Mouse (Mus musculus) kidney, adult 2 months (tissue): ENCODE measurements around the gene Rbfox1. TPM values are rescaled to one million over a fixed set of nuclear protein-coding genes. Genes with fewer than 3 reads are reported as not detected.

ENCODE experiments used
- DNase-seq: peaks from one replicate; pipeline ENCODE4 v3.0.0; 2021
- H3K27ac ChIP-seq: fragments of 200-500 bp; 2 replicates; pipeline ENCODE4 v1.5.1; 2012; ENCODE audit warnings: low read depth, low read length, control low read depth, inconsistent platforms; ENCODE audit not compliant: insufficient read depth
- H3K27me3 ChIP-seq: fragments of 200-500 bp; replicated peaks from 2 replicates; pipeline ENCODE4 v1.6.1; 2012; ENCODE audit warnings: mild to moderate bottlenecking, moderate library complexity, low read length, inconsistent platforms; ENCODE audit not compliant: control insufficient read depth, insufficient read depth
- H3K36me3 ChIP-seq: fragments of 200-500 bp; 2 replicates; pipeline ENCODE4 v1.6.1; 2012; ENCODE audit warnings: mild to moderate bottlenecking, moderate library complexity, low read length, inconsistent platforms; ENCODE audit not compliant: control insufficient read depth, insufficient read depth
- H3K4me1 ChIP-seq: fragments of 200-500 bp; 2 replicates; pipeline ENCODE4 v1.6.1; 2011; ENCODE audit warnings: low read length; ENCODE audit not compliant: control insufficient read depth, insufficient read depth
- H3K4me3 ChIP-seq: fragments of 200-500 bp; 2 replicates; pipeline ENCODE4 v1.5.1; 2011; ENCODE audit warnings: mild to moderate bottlenecking, low read depth, low read length, control low read depth; ENCODE audit not compliant: insufficient read depth
- CTCF ChIP-seq: fragments of 200-500 bp; conservative IDR thresholded peaks from 2 replicates; pipeline ENCODE4 v1.5.1; 2011; ENCODE audit warnings: low read depth, mild to moderate bottlenecking, control low read depth, low read length, moderate library complexity, mixed read lengths; ENCODE audit not compliant: insufficient read depth, insufficient read length
- POLR2A ChIP-seq: fragments of 200-500 bp; IDR thresholded peaks from one replicate; pipeline ENCODE4 v1.6.1; 2011; ENCODE audit warnings: low read depth, low read length, control low read depth
- WGBS: fragments of 180-500 bp; shearing (Covaris S2); methylation state at CpG from one replicate; pipeline ENCODE4 v1.1.7; 2018; 5-methylcytosine and 5-hydroxymethylcytosine counted together
- polyA plus RNA-seq: library from polyadenylated mRNA; depleted of rRNA; stranded (reverse); fragments of >200 nt; gene quantifications from 2 replicates; pipeline ENCODE4 v1.2.3, GENCODE M21; 2012

Gene Rbfox1
- polyA plus RNA-seq, 1 experiment, result 4.2 TPM

DNA sequence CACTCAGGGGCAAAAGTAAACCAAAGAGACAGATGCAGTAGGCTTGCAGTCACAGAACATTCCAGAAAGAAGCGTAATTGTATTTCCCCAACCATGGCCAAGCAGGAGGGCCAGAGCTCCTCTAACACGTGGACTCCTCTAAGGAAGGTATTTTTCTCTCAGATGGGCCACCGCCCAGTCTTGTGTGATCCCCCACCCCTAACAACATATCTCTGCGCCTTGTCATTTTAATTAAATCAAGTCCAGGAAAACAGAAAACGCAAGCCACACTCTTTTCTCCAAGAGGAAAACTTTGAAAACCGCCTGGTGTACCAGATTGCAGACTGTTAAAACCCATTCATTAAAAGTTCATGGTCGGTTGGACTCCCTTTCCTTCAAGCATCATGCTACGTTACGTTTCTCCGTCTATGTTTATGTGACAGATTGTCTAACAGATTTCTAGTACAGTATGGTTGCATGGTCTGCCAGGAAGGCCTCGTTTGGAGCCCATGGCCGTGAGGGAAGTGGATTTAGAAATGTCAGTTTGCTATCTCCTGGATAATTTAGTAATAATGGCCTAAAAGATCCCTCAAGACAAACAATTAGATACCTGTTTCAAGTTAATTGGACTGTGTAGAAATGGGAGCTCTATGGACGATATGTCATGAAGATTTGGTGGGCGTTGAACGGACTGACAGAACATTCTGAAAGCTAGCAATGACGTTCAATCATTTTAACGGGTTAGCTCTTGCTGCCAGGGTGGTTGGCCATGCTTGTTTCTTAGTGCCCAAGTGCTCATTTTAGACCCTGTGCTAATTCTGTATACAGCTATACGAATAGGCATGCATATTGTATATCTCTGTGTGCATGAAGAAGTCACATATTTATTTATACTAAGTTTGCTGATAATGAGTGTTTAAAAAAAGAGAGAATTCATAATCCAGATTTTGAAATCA, 425.9 kb downstream of the Rbfox1 start:
- Histone ChIP-seq H3K27me3 (no peaks in the 10 kb centered on the region), H3K4me3 (no peak overlapping the region), H3K4me1 (no peaks in the 10 kb centered on the region), H3K36me3 (no peaks in the 10 kb centered on the region), H3K27ac (no peak overlapping the region)
- WGBS, result 69% methylated on average over 18 of the region's 18 CpGs
- DNase-seq, result no peak
- no peak for TF ChIP-seq POLR2A
- no peak for TF ChIP-seq CTCF

DNA sequence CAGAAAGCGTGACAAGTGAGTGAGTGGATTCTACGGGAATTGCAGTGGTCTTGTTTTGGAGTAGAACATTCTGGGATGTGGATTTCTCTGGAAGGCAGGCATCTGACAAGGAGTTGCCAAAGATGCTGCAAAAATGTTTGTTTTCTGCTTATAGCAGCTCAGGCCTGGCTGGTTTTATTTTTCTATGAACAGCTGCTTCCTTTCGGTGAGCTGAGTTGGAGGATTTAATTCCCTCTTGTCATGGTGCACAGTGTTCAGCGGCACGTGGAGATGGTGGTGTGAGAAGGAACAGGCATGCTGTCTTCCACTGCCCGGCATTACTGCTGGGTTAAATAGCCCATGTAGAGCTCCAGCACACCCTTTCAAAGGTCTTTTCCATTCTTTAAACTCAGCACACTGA, 428.5 kb downstream of the Rbfox1 start:
- TF ChIP-seq POLR2A (no peak), CTCF (no peak)
- DNase-seq, result no peak
- no peaks in the 10 kb centered on the region for H3K36me3 ChIP-seq
- H3K27me3 ChIP-seq, result no peaks in the 10 kb centered on the region
- H3K27ac ChIP-seq, result no peak overlapping the region
- no peak overlapping the region for H3K4me3 ChIP-seq
- WGBS, result 34% methylated on average over 6 of the region's 6 CpGs
- H3K4me1 ChIP-seq, result no peaks in the 10 kb centered on the region

DNA sequence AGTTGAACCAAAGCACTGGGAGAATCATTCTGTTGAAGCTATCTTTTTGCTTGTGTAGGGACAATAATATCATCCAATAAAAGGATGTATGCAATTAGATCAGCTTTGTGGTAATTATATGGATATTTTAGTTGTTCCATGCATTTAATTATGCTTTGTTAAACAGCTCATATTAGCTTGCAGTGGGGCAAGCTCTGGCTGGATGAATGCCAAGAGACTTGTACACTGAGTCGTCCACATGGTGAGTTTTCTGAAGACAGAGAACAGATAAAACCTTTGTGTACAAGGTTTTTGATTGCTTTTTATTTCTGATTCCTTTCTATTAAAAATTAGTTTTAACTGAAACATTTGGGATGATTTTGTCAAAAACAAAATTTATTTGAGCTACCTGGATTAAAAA, 439.7 kb downstream of the Rbfox1 start:
- TF ChIP-seq POLR2A (no peak), CTCF (no peak)
- Histone ChIP-seq H3K36me3 (no peaks in the 10 kb centered on the region), H3K27me3 (no peaks in the 10 kb centered on the region), H3K4me3 (no peak overlapping the region), H3K4me1 (no peaks in the 10 kb centered on the region), H3K27ac (no peak overlapping the region)
- WGBS, result 8% methylated on average over 1 of the region's 1 CpGs
- no peak for DNase-seq

DNA sequence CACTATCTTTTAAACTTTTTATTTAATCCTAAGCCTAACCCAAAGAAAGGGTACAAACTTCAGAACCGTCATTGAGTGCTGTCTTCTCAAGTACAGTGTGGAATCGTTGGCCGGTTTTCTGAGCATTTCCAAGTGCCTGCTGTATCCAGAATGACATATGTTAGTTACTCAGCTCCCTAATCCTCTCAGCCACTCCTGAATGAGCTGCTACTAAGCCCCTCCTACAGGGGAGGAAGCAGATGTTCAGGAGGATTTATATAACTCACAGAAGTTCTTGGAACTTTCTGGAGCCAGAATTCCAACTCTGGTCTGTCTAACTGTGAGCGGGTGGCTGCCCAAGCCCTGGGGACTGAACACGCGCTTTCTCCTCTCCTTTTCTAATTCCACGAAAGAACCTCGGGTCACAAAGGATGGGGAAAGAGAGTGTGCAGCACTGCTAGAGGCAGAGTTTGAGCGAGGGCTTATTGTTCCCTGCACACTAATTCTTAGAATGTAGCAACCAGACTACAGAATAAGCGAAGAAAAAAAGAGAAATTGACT, 446.3 kb downstream of the Rbfox1 start:
- H3K27me3 ChIP-seq, result no peaks in the 10 kb centered on the region
- H3K4me3 ChIP-seq, result no peak overlapping the region
- no peak overlapping the region for H3K27ac ChIP-seq
- DNase-seq, result no peak
- 74% methylated on average over 10 of the region's 10 CpGs for WGBS
- no peaks in the 10 kb centered on the region for H3K4me1 ChIP-seq
- TF ChIP-seq CTCF (no peak), POLR2A (no peak)
- H3K36me3 ChIP-seq, result no peaks in the 10 kb centered on the region

DNA sequence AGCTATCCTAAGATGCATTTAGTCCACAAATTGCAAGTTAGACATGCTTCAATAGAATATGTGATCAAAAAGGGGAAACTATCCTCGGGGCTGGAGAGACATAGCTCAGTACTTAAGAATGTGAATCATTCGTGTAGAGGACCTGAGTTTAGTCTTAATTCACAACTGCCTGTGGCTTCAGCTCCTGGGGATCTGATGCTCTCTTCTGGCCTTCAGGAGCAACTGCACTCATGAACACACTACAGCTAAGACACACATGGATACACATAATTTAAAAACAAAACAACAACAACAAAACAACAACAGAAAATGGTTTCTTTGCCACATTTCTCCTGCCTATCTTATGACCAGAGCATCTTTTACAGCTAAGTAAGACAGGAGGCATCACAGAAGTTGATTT, 448.1 kb downstream of the Rbfox1 start:
- 61% methylated on average over 2 of the region's 2 CpGs for WGBS
- H3K27me3 ChIP-seq, result no peaks in the 10 kb centered on the region
- H3K27ac ChIP-seq, result no peak overlapping the region
- no peaks in the 10 kb centered on the region for H3K36me3 ChIP-seq
- TF ChIP-seq CTCF, result no peak
- no peak for TF ChIP-seq POLR2A
- no peak for DNase-seq
- no peaks in the 10 kb centered on the region for H3K4me1 ChIP-seq
- no peak overlapping the region for H3K4me3 ChIP-seq

DNA sequence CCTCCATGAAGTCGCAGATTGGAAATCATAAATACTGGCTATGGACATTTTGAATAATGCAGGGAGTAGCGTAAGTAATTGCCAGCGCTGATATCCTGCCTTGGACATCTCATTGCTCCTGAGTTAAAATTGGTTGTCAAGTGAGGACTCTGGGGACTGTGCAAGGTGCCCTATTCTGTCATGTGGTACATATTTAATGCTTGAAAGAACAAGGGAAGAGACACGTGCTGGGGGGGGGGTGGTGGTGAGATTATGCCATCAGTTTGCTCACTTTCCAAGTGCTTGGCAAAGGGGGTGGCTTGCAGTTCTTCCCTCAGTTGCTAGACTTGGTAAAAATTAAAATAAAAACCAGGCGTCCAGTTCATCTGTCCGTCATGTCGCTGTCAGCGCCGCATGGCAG, 462.9 kb downstream of the Rbfox1 start:
- Histone ChIP-seq H3K4me3 (no peak overlapping the region), H3K4me1 (no peaks in the 10 kb centered on the region), H3K36me3 (no peaks in the 10 kb centered on the region), H3K27ac (no peak overlapping the region), H3K27me3 (no peaks in the 10 kb centered on the region)
- 29% methylated on average over 9 of the region's 9 CpGs for WGBS
- no peak for DNase-seq
- TF ChIP-seq CTCF, result no peak
- TF ChIP-seq POLR2A, result no peak

DNA sequence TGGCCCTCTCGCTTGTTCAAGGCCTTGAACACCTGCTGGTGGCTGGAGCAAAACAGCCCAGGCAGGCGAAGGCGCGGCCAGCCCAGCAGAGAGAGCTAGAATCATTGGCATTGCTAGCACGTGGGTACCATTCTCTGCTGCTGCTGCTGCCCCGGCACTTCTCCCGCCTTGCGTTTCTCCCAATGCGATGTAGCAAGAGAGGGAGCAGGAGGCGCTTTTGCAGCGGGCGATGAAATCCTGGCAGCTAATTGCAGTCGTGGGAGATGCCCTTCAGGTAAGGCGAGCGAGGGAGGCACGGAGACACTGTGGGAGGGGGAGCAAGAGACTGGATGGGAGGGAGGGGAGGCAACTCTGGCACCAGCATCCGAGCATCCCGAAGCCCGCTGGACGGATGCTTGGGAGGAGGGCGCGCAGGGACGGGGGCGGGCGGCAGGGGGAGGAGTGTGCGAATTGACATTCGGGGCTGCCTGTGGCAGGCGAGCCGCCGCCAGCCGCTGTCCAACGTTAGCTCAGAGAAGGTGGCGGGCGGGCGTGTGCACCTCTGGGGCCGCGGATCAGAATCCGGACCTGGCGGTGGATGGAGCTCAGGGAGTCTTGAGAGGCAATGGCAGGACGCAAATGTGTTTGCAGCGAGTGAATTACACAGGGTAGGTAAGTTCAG, 463.6 kb downstream of the Rbfox1 start:
- no peak overlapping the region for H3K4me3 ChIP-seq
- no peaks in the 10 kb centered on the region for H3K4me1 ChIP-seq
- no peaks in the 10 kb centered on the region for H3K36me3 ChIP-seq
- no peak overlapping the region for H3K27ac ChIP-seq
- 1% methylated on average over 41 of the region's 41 CpGs for WGBS
- H3K27me3 ChIP-seq, result no peaks in the 10 kb centered on the region
- DNase-seq, result no peak
- TF ChIP-seq POLR2A, result no peak
- no peak for TF ChIP-seq CTCF
